Mouse (Mus musculus) lung, postnatal 36 days (tissue): ENCODE measurements at regions not wholly inside any gene's neighbourhood (a gene's known extent, or its start where the extent isn't known, plus 50 kb on each side); places are given as distances from the start of the nearest gene placed in this dataset.

Experiments used
- DNase-seq: peaks from one replicate; pipeline ENCODE4 v3.0.0; 2022; ENCODE audit warnings: mixed read lengths

GRCm38 (mm10) chr15:88490316-88491090, 109.6 kb upstream of the Zdhhc25 start:
- DNase-seq: peak; percentile 27

- DNase-seq: no peak
Measured at GRCm38 (mm10) chr15:88491091-88491366, 109.1 kb upstream of the Zdhhc25 start.

GRCm38 (mm10) chr15:88497957-88498356, 102.1 kb upstream of the Zdhhc25 start:
- DNase-seq: no peak

DNA sequence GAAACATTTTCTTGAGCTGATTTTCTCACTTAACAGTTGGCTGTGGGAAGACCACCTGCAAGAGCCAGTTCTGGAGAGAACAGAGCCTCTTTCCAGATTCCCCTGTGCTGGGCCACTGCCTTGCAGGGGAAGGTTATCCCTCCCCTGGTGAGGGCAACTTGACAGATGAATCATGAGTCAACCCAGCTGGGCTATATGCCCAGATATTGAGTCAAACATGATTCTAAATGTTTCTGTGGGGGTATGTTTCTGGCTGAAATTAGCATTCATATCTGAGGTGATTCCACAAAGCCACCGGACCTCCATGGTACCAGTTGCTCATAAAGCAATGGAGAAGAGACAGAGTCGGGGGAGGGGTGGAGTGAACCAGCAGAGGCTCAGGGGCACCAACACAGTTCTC, 97.8 kb upstream of the Zdhhc25 start:
- DNase-seq: no peak

DNA sequence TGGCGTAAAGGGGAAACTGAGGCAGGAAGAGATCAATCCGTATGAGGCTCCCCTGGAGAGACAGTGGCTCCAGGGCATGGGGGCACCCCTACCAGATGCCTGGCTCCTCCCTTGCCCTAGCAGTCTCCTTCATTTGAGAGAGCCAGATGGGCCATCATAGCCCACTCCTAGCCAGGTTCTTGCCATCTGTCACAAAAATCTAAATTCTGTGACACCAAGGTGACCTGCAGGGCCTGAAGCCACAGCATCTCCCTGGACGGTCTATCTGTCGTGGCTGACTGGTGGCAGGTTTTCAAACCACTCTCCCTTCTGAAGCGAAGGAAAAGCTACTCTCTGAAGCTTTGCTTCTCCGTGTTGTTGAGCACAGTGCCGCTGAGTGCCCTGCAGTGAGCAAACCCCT, 96.2 kb upstream of the Zdhhc25 start:
- DNase-seq: no peak

DNA sequence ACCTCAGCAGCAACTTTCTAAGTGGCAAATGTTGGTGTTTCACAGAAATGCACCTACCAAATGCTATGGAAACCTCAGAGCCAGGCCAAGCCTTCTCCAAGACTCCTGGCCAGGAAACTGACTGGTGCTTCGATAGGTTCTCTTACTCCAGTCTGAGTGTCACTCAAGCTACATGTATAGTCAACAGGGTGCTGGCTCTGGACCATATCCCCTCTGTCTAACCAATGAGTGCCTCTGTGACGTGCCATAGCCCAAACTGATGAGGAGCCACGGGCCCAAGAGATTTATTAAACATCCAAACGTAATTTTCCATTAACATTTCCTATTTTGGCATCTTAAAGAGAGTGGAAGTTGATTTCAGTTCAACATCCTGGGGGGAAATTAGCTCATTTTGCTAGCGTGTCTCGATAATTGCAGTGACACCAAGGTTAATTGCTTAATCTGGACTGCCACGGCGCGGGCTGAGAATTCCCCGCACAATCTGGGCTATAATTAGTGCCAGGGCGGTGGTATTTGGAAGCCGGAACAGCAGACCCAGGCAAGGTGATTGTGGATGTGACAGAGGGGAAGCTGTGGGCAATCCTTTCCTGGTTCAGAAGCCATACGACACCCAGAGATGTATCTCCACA, 94.5 kb upstream of the Zdhhc25 start:
- no peak for DNase-seq

GRCm38 (mm10) chr15:88507886-88508285, 92.2 kb upstream of the Zdhhc25 start:
- DNase-seq: no peak

- no peak for DNase-seq
Measured at GRCm38 (mm10) chr15:88508971-88509370, 91.1 kb upstream of the Zdhhc25 start.

GRCm38 (mm10) chr15:88509626-88510025, 90.5 kb upstream of the Zdhhc25 start:
- no peak for DNase-seq

GRCm38 (mm10) chr15:88514091-88514490, 86.0 kb upstream of the Zdhhc25 start:
- no peak for DNase-seq

GRCm38 (mm10) chr15:88531218-88531617, 68.9 kb upstream of the Zdhhc25 start:
- no peak for DNase-seq

DNA sequence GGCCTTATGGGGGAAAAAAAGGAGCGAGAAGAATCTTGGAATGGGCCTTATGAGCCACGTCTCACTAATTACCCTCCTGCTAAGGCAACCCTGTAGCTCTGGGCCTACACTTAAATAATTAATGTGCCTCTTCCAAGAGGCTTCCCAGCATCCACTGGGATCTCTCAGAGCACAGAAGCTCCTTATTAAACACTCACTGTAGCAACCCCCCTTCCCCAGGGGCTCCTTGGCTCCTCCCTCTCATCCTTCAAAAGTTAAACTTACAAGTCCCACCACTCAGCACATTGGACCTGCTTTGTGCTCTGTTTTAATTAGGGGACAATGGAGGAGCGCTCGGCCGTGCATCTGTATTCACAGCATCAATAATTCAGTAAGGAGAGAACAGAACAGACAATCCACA, 68.1 kb upstream of the Zdhhc25 start:
- DNase-seq: no peak

- DNase-seq: no peak
Measured at GRCm38 (mm10) chr15:88533354-88533753, 66.7 kb upstream of the Zdhhc25 start.

GRCm38 (mm10) chr15:88535516-88535915, 64.6 kb upstream of the Zdhhc25 start:
- DNase-seq: no peak

DNA sequence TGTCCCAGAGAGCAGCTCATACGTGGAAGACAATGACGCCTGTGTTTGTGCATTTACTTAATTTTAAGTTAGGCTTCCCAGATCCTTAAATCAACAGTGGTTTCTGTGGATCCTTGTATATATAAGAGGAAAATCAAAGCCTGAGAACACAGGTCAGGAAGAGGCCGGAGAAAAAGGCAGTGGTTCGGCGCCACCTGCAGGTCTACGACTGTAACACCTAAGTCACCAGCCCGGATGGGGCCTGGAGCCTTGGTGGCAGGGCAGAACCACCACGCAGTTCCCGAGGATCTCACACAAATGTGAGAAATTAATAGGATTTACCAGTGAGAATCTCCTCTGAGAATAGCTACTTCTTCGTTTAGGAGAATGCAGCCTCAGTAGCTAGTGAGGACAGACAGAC, 62.9 kb upstream of the Zdhhc25 start:
- peak; percentile 20 for DNase-seq

DNA sequence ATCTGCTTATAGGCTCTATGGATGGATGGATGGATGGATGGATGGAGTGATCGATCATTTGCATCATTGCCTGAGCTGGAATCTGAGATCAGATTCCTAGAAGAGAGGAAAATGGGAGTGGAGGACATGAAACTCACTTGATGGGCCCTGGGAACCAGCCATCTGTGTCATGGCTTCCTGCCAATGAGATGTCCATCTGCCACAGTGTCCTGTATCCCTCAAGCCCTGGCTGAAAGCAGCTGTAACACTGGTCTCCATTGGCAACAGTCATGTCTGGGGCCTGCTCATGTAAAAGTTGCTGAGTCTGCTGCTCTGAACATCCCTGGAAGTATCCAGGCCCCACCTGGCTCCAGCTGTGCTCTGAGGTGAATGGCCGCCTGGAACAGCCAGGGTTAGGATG, 57.5 kb upstream of the Zdhhc25 start:
- DNase-seq: no peak

GRCm38 (mm10) chr15:88544216-88544615, 55.9 kb upstream of the Zdhhc25 start:
- DNase-seq: no peak

DNA sequence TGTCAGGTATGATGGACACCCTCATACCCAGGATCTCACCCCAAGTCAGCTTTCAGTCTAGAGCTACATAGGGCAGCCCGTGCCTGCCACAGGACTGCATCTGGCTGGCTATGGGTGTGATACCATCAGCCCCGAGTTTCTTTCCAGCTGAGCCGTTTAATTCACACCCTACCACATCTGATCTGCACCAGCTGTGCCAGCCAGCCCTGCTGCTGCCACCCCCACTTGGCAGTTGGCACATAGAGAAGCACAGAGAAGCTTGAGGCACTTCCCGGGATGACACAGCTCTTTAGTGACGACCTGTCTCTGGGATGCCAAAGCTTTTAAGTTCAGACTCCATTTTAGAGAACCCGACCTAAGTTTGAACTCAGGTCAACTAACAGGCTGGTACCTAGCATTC, 51.8 kb upstream of the Zdhhc25 start:
- DNase-seq: no peak
